Mouse (Mus musculus) midbrain, embryonic 16.5 days (tissue): ENCODE data around the gene Myd88. TPM values are rescaled to one million over a fixed set of nuclear protein-coding genes. Genes with fewer than 3 reads are reported as not detected.

Experiments
- ATAC-seq: fragments of 200-750 bp; cut with Nextera tagmentation; 2 replicates; pipeline ENCODE4 v1.8.0; 2017; ENCODE audit warnings: moderate TSS enrichment
- H3K27ac ChIP-seq: fragments of 300-500 bp; sonication (generic); 2 replicates; pipeline ENCODE4 v1.5.1; 2014; ENCODE audit warnings: mild to moderate bottlenecking, low read length, mixed read lengths
- H3K27me3 ChIP-seq: fragments of 300-500 bp; sonication (generic); 2 replicates; pipeline ENCODE4 v1.6.1; 2014; ENCODE audit warnings: low read depth, low read length, mixed read lengths; ENCODE audit not compliant: control insufficient read depth, insufficient read depth
- H3K36me3 ChIP-seq: fragments of 300-500 bp; sonication (generic); 2 replicates; pipeline ENCODE4 v1.6.1; 2014; ENCODE audit warnings: mild to moderate bottlenecking, low read length, moderate library complexity, mixed read lengths; ENCODE audit not compliant: control insufficient read depth, insufficient read depth
- H3K4me1 ChIP-seq: fragments of 300-500 bp; sonication (generic); 2 replicates; pipeline ENCODE4 v1.6.1; 2014; ENCODE audit warnings: mild to moderate bottlenecking, low read length, mixed read lengths; ENCODE audit not compliant: control insufficient read depth, insufficient read depth
- H3K4me2 ChIP-seq: fragments of 300-500 bp; sonication (generic); 2 replicates; pipeline ENCODE4 v1.6.1; 2014; ENCODE audit warnings: mild to moderate bottlenecking, low read length, mixed read lengths
- H3K4me3 ChIP-seq: fragments of 300-500 bp; sonication (generic); 2 replicates; pipeline ENCODE4 v1.5.1; 2014; ENCODE audit warnings: low read depth, mild to moderate bottlenecking, low read length, moderate library complexity, mixed read lengths
- H3K9ac ChIP-seq: fragments of 300-500 bp; sonication (generic); 2 replicates; pipeline ENCODE4 v1.6.1; 2014; ENCODE audit warnings: low read depth, low read length, mixed read lengths
- H3K9me3 ChIP-seq: fragments of 300-500 bp; sonication (generic); replicated peaks from 2 replicates; pipeline ENCODE4 v1.6.1; 2014; ENCODE audit warnings: mild to moderate bottlenecking, low read length, mixed read lengths; ENCODE audit not compliant: control insufficient read depth, poor library complexity, severe bottlenecking
- WGBS: fragments of 180-500 bp; shearing (Covaris S2); extraction: QIAGEN DNeasy Blood & Tissue Kit; methylation state at CpG from one replicate; pipeline ENCODE4 v1.1.7; 2014; 5-methylcytosine and 5-hydroxymethylcytosine counted together
- polyA plus RNA-seq: library from polyadenylated mRNA; unstranded; fragments of >200 nt; fragmentation: Nextera tagmentation; extraction: Ambion mirVana; gene quantifications from 2 replicates; pipeline ENCODE4 v1.2.1, GENCODE M21; 2015

Myd88 gene
- polyA plus RNA-seq, 1 experiment from 2014 or later = 5.8 TPM

- Histone ChIP-seq H3K9ac (no peak overlapping the region), H3K4me1 (no peaks in the 10 kb centered on the region)
- 92% methylated on average over 3 of the region's 3 CpGs for WGBS
Observed at GRCm38 (mm10) chr9:119368367-119368766, 27.2 kb upstream of the Myd88 start.

GRCm38 (mm10) chr9:119365284-119365683, 24.1 kb upstream of the Myd88 start, which contains the start of gene Slc22a14:
Slc22a14 (minus strand) TSS chr9:119365553.
- 81% methylated on average over 7 of the region's 7 CpGs for WGBS
- no peaks in the 10 kb centered on the region for H3K27me3 ChIP-seq
- H3K9me3 ChIP-seq = no peaks in the 10 kb centered on the region
- no peak within 1 kb of the TSS for H3K9ac ChIP-seq
- no peaks in the 10 kb centered on the region for H3K4me1 ChIP-seq
- no peaks in the 10 kb centered on the region for H3K36me3 ChIP-seq
- no peak within 1 kb of the TSS for H3K27ac ChIP-seq
- ATAC-seq = no peak
- H3K4me3 ChIP-seq = no peak within 1 kb of the TSS
- no peak within 1 kb of the TSS for H3K4me2 ChIP-seq

More at GRCm38 (mm10) chr9:119368367-119368766, 27.2 kb upstream of the Myd88 start:
- Histone ChIP-seq H3K4me3 (no peak overlapping the region), H3K27me3 (no peaks in the 10 kb centered on the region), H3K27ac (no peak overlapping the region), H3K9me3 (no peaks in the 10 kb centered on the region), H3K4me2 (no peak overlapping the region), H3K36me3 (no peaks in the 10 kb centered on the region)
- ATAC-seq = no peak

- Histone ChIP-seq H3K36me3 (no peaks in the 10 kb centered on the region), H3K4me2 (no peak overlapping the region), H3K27ac (no peak overlapping the region), H3K27me3 (no peaks in the 10 kb centered on the region), H3K4me3 (no peak overlapping the region), H3K9me3 (no peaks in the 10 kb centered on the region), H3K4me1 (no peaks in the 10 kb centered on the region), H3K9ac (no peak overlapping the region)
- no peak for ATAC-seq
- WGBS = 95% methylated on average over 12 of the region's 12 CpGs
Observed at GRCm38 (mm10) chr9:119363229-119363628, 22.0 kb upstream of the Myd88 start.

- ATAC-seq = no peak
- Histone ChIP-seq H3K36me3 (no peaks in the 10 kb centered on the region), H3K27ac (no peak overlapping the region), H3K4me2 (no peak overlapping the region), H3K4me1 (peaks cover 3% of the 10 kb centered on the region; the same call in 1 of the 2 replicates), H3K4me3 (no peak overlapping the region), H3K9me3 (no peaks in the 10 kb centered on the region), H3K27me3 (no peaks in the 10 kb centered on the region), H3K9ac (no peak overlapping the region)
- WGBS = 94% methylated on average over 5 of the region's 5 CpGs
Observed at GRCm38 (mm10) chr9:119361416-119361815, 20.2 kb upstream of the Myd88 start.

GRCm38 (mm10) chr9:119358058-119358429, 16.8 kb upstream of the Myd88 start:
- ATAC-seq = no peak
- H3K27ac ChIP-seq = no peak overlapping the region
- peak overlapping the region; percentile 80 for H3K4me2 ChIP-seq
- peak overlapping the region; percentile 70 for H3K4me3 ChIP-seq
- WGBS = 33% methylated on average over 9 of the region's 9 CpGs
- no peak overlapping the region; the same call in 1 of the 2 replicates for H3K9ac ChIP-seq
- H3K36me3 ChIP-seq = no peaks in the 10 kb centered on the region
- H3K27me3 ChIP-seq = no peaks in the 10 kb centered on the region
- H3K9me3 ChIP-seq = no peaks in the 10 kb centered on the region
- peaks cover 3% of the 10 kb centered on the region; the same call in 1 of the 2 replicates for H3K4me1 ChIP-seq

- 2% methylated on average over 55 of the region's 65 CpGs for WGBS
- Histone ChIP-seq H3K4me2 (peak within 1 kb of the TSS; percentile 80), H3K9me3 (no peaks in the 10 kb centered on the region), H3K4me3 (peak within 1 kb of the TSS; percentile 70), H3K36me3 (no peaks in the 10 kb centered on the region), H3K9ac (peak within 1 kb of the TSS; percentile 82), H3K27ac (no peak within 1 kb of the TSS), H3K4me1 (peaks cover 3% of the 10 kb centered on the region; the same call in 1 of the 2 replicates), H3K27me3 (no peaks in the 10 kb centered on the region)
- peak; percentile 88 for ATAC-seq
Observed at GRCm38 (mm10) chr9:119357331-119358057, 16.3 kb upstream of the Myd88 start, which contains the start of gene Xylb. Xylb (plus strand) TSS chr9:119357381.

- H3K4me3 ChIP-seq = no peak overlapping the region
- no peaks in the 10 kb centered on the region for H3K27me3 ChIP-seq
- 74% methylated on average over 6 of the region's 6 CpGs for WGBS
Observed at GRCm38 (mm10) chr9:119355943-119356342, 14.7 kb upstream of the Myd88 start.

GRCm38 (mm10) chr9:119353926-119354325, 12.7 kb upstream of the Myd88 start:
- Histone ChIP-seq H3K9ac (no peak overlapping the region), H3K27ac (no peak overlapping the region), H3K9me3 (no peaks in the 10 kb centered on the region), H3K4me2 (no peak overlapping the region), H3K36me3 (peaks cover 10% of the 10 kb centered on the region), H3K4me3 (no peak overlapping the region), H3K4me1 (peaks cover 3% of the 10 kb centered on the region; the same call in 1 of the 2 replicates), H3K27me3 (no peaks in the 10 kb centered on the region)
- ATAC-seq = no peak
- 81% methylated on average over 6 of the region's 6 CpGs for WGBS

More at GRCm38 (mm10) chr9:119355943-119356342, 14.7 kb upstream of the Myd88 start:
- no peak for ATAC-seq
- Histone ChIP-seq H3K4me1 (peaks cover 3% of the 10 kb centered on the region; the same call in 1 of the 2 replicates), H3K27ac (no peak overlapping the region), H3K4me2 (no peak overlapping the region), H3K9ac (no peak overlapping the region), H3K36me3 (peaks cover 4% of the 10 kb centered on the region), H3K9me3 (no peaks in the 10 kb centered on the region)

- 14% methylated on average over 4 of the region's 4 CpGs for WGBS
- H3K27me3 ChIP-seq = no peaks in the 10 kb centered on the region
- H3K4me1 ChIP-seq = no peaks in the 10 kb centered on the region
- no peak overlapping the region for H3K4me3 ChIP-seq
- 0 out of 2 replicates have a peak, but pooled peaks have one; percentile 59 for ATAC-seq
- H3K36me3 ChIP-seq = peaks cover 19% of the 10 kb centered on the region
- no peak overlapping the region for H3K9ac ChIP-seq
- no peaks in the 10 kb centered on the region for H3K9me3 ChIP-seq
- H3K27ac ChIP-seq = no peak overlapping the region
- H3K4me2 ChIP-seq = no peak overlapping the region
Observed at GRCm38 (mm10) chr9:119352060-119352459, 10.8 kb upstream of the Myd88 start.
